ENCODE assay signal across 11 mouse cellular contexts in the genomic region with DNA sequence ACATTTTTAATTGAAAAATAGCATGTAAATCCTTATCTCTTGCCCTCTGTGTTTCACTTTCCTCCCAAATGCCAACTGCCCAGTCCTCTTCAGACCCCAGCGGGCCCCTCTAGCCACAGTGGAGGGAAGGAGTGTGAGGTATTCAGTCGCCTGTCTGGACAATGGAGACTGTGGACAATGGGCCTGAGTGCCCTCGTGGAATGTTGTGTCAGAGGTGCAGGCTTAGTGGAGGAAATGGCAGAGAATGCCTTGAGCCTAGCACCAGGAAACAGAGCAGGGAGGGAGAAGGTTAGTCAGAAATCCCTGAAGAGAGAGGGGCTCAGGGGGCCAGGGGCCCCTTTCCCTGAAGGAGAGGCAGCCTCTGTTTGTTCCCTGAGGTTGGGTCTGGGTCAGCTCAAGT.
DNase-seq lines count a peak whose midpoint lies in the region; ATAC-seq and TF ChIP-seq lines count a peak whose summit lies in the region.
"Had no signal": no experiment of that assay in that cellular context is flagged by ENCODE, and none has a peak within 500 bp of the region (broad histone marks: within the 10 kb centered on the region; RNA-seq: fewer than 3 reads in every experiment).

No protein-coding gene starts in this region.

- TF ChIP-seq POLR2A in heart, adult 2 months (IDR thresholded peaks at IDR 0.05; ENCODE audit: insufficient read depth, low read depth, low read length) = no peak

- H3K27me3 ChIP-seq in heart, embryonic 16.5 days (ENCODE audit: control insufficient read depth, insufficient read depth, low read length) = no peaks in the 10 kb centered on the region
- no peaks in the 10 kb centered on the region for H3K27me3 ChIP-seq in heart, adult 2 months (ENCODE audit: control insufficient read depth, insufficient read depth, low read length)
- no peaks in the 10 kb centered on the region for H3K27me3 ChIP-seq in midbrain, embryonic 11.5 days (ENCODE audit: control insufficient read depth, insufficient read depth, low read length)
- H3K27me3 ChIP-seq in midbrain, embryonic 16.5 days (ENCODE audit: control insufficient read depth, insufficient read depth, low read depth, low read length) = no peaks in the 10 kb centered on the region
- H3K27me3 ChIP-seq in embryonic facial prominence, embryonic 14.5 days (replicated peaks; ENCODE audit: control insufficient read depth, insufficient read depth, low read length) = no peaks in the 10 kb centered on the region
- H3K27me3 ChIP-seq: hindbrain, embryonic 15.5 days; midbrain, embryonic 13.5 days had no signal

- H3K79me2 ChIP-seq in heart, adult 2 months (replicated peaks; ENCODE audit: control insufficient read depth, insufficient read depth, low read length) = no peaks in the 10 kb centered on the region

- 0 out of 2 replicates have a peak, but pooled peaks have one; percentile 14 for ATAC-seq in heart, embryonic 16.5 days (replicated peaks; ENCODE audit: extremely low read depth, insufficient read depth, low FRiP score)
- ATAC-seq in midbrain, embryonic 11.5 days (ENCODE audit: low FRiP score) = peak; percentile 78
- no peak for ATAC-seq in midbrain, embryonic 16.5 days
- ATAC-seq in embryonic facial prominence, embryonic 14.5 days (ENCODE audit: low read depth) = no peak
- ATAC-seq: midbrain, embryonic 13.5 days had no signal

- peaks cover 48% of the 10 kb centered on the region for H3K4me1 ChIP-seq in heart, embryonic 16.5 days (ENCODE audit: control insufficient read depth, insufficient read depth, low read length)
- peaks cover 21% of the 10 kb centered on the region for H3K4me1 ChIP-seq in heart, adult 2 months (ENCODE audit: control insufficient read depth, insufficient read depth, low read length)
- peaks cover 6% of the 10 kb centered on the region for H3K4me1 ChIP-seq in midbrain, embryonic 11.5 days (ENCODE audit: control insufficient read depth, insufficient read depth, low read length)
- no peaks in the 10 kb centered on the region for H3K4me1 ChIP-seq in midbrain, embryonic 16.5 days (ENCODE audit: control insufficient read depth, insufficient read depth, low read length)
- H3K4me1 ChIP-seq in embryonic facial prominence, embryonic 14.5 days (ENCODE audit: control insufficient read depth, insufficient read depth, low read length) = peaks cover 47% of the 10 kb centered on the region

- no peak for DNase-seq in heart, adult 2 months
- peak; percentile 91 for DNase-seq in midbrain, embryonic 11.5 days (ENCODE audit: low spot score, missing footprints)
- DNase-seq in embryonic facial prominence, embryonic 14.5 days (ENCODE audit: low spot score) = no peak
- peak; percentile 64 for DNase-seq in retina, postnatal 1 day
- no peak for DNase-seq in thymus, adult 18-20 months
- DNase-seq in adipocyte (ENCODE audit: low spot score) = no peak
- DNase-seq: thymus, adult 2 months had no signal

- peak overlapping the region; percentile 34 for H3K27ac ChIP-seq in heart, embryonic 16.5 days (ENCODE audit: low read length)
- no peak overlapping the region for H3K27ac ChIP-seq in heart, adult 2 months
- H3K27ac ChIP-seq in midbrain, embryonic 11.5 days (ENCODE audit: low read depth, low read length) = 0 out of 2 replicates have a peak overlapping the region, but pooled peaks have one; percentile 7
- no peak overlapping the region for H3K27ac ChIP-seq in midbrain, embryonic 16.5 days (ENCODE audit: low read length)
- peak overlapping the region; percentile 56 for H3K27ac ChIP-seq in embryonic facial prominence, embryonic 14.5 days (replicated peaks; ENCODE audit: low read depth, low read length)
- H3K27ac ChIP-seq: hindbrain, embryonic 15.5 days; midbrain, embryonic 13.5 days had no signal

- intact Hi-C loops in heart, adult 2 months (cut with DNase I) = no loop called here

- H3K9me3 ChIP-seq in heart, embryonic 16.5 days (replicated peaks; ENCODE audit: control insufficient read depth, low read length) = no peaks in the 10 kb centered on the region
- no peaks in the 10 kb centered on the region for H3K9me3 ChIP-seq in midbrain, embryonic 11.5 days (ENCODE audit: control insufficient read depth, low read length)
- no peaks in the 10 kb centered on the region for H3K9me3 ChIP-seq in midbrain, embryonic 16.5 days (replicated peaks; ENCODE audit: control insufficient read depth, low read length, poor library complexity, severe bottlenecking)
- H3K9me3 ChIP-seq in embryonic facial prominence, embryonic 14.5 days (ENCODE audit: control insufficient read depth, low read length) = no peaks in the 10 kb centered on the region
- H3K9me3 ChIP-seq: hindbrain, embryonic 15.5 days; midbrain, embryonic 13.5 days had no signal

- 27% methylated on average over 3 of the region's 3 CpGs for WGBS in heart, embryonic 16.5 days
- WGBS in heart, adult 2 months = 39% methylated on average over 3 of the region's 3 CpGs
- WGBS in midbrain, embryonic 11.5 days = 4% methylated on average over 3 of the region's 3 CpGs
- WGBS in midbrain, embryonic 16.5 days = 13% methylated on average over 3 of the region's 3 CpGs
- WGBS in embryonic facial prominence, embryonic 14.5 days = 37% methylated on average over 3 of the region's 3 CpGs

- no peak for TF ChIP-seq EP300 in heart, adult 2 months (IDR thresholded peaks at IDR 0.05; ENCODE audit: insufficient read depth, low read depth, low read length)

- H3K36me3 ChIP-seq in heart, embryonic 16.5 days (ENCODE audit: control insufficient read depth, insufficient read depth) = no peaks in the 10 kb centered on the region
- H3K36me3 ChIP-seq in heart, adult 2 months (ENCODE audit: control insufficient read depth, insufficient read depth, low read length) = no peaks in the 10 kb centered on the region
- no peaks in the 10 kb centered on the region for H3K36me3 ChIP-seq in midbrain, embryonic 11.5 days (ENCODE audit: control insufficient read depth, insufficient read depth, low read length)
- no peaks in the 10 kb centered on the region for H3K36me3 ChIP-seq in midbrain, embryonic 16.5 days (ENCODE audit: control insufficient read depth, insufficient read depth, low read length)
- no peaks in the 10 kb centered on the region for H3K36me3 ChIP-seq in embryonic facial prominence, embryonic 14.5 days (ENCODE audit: control insufficient read depth, insufficient read depth, low read length)
- H3K36me3 ChIP-seq: hindbrain, embryonic 15.5 days; midbrain, embryonic 13.5 days had no signal

- no peak for TF ChIP-seq CTCF in heart, adult 2 months (IDR thresholded peaks at IDR 0.05)

- no peak overlapping the region for H3K4me2 ChIP-seq in heart, embryonic 16.5 days (ENCODE audit: low read depth, low read length)
- no peak overlapping the region for H3K4me2 ChIP-seq in midbrain, embryonic 11.5 days
- no peak overlapping the region for H3K4me2 ChIP-seq in midbrain, embryonic 16.5 days (ENCODE audit: low read length)
- H3K4me2 ChIP-seq in embryonic facial prominence, embryonic 14.5 days (ENCODE audit: low read depth, low read length) = no peak overlapping the region
- H3K4me2 ChIP-seq: hindbrain, embryonic 15.5 days; midbrain, embryonic 13.5 days had no signal

- H3K9ac ChIP-seq in heart, embryonic 16.5 days (ENCODE audit: low read length) = no peak overlapping the region; the same call in 1 of the 2 replicates
- H3K9ac ChIP-seq in heart, adult 2 months (ENCODE audit: low read depth, low read length) = no peak overlapping the region
- H3K9ac ChIP-seq in midbrain, embryonic 11.5 days (ENCODE audit: low read length) = peak overlapping the region; percentile 17; the same call in 1 of the 2 replicates
- no peak overlapping the region for H3K9ac ChIP-seq in midbrain, embryonic 16.5 days (ENCODE audit: low read depth, low read length)
- no peak overlapping the region for H3K9ac ChIP-seq in embryonic facial prominence, embryonic 14.5 days (ENCODE audit: low read depth, low read length)
- H3K9ac ChIP-seq: hindbrain, embryonic 15.5 days; midbrain, embryonic 13.5 days had no signal

- no peak overlapping the region for H3K4me3 ChIP-seq in heart, embryonic 16.5 days (ENCODE audit: low read length)
- no peak overlapping the region for H3K4me3 ChIP-seq in heart, adult 2 months
- H3K4me3 ChIP-seq in midbrain, embryonic 11.5 days (ENCODE audit: low read depth, low read length) = no peak overlapping the region
- H3K4me3 ChIP-seq in midbrain, embryonic 16.5 days (ENCODE audit: low read depth, low read length) = no peak overlapping the region
- H3K4me3 ChIP-seq in embryonic facial prominence, embryonic 14.5 days (ENCODE audit: low read depth, low read length) = no peak overlapping the region
- H3K4me3 ChIP-seq: hindbrain, embryonic 15.5 days; midbrain, embryonic 13.5 days had no signal

Comparison
In these comparisons a context has a peak if more than half of its experiments do, and no peak if none do; other contexts are left out.
1. ATAC-seq: peak in heart, embryonic 16.5 days (single experiment) and midbrain, embryonic 11.5 days (single experiment); none in midbrain, embryonic 16.5 days (single experiment) and embryonic facial prominence, embryonic 14.5 days (single experiment).
2. H3K27ac ChIP-seq: peak in heart, embryonic 16.5 days (single experiment), midbrain, embryonic 11.5 days (single experiment) and embryonic facial prominence, embryonic 14.5 days (single experiment); none in heart, adult 2 months (single experiment) and midbrain, embryonic 16.5 days (single experiment).
3. DNase-seq: peak in midbrain, embryonic 11.5 days (single experiment) and retina, postnatal 1 day (single experiment); none in heart, adult 2 months (0 of 2), embryonic facial prominence, embryonic 14.5 days (single experiment), thymus, adult 18-20 months (0 of 2) and adipocyte (single experiment).